Mouse (Mus musculus): ENCODE measurements around the gene Aup1. TPM values are rescaled to one million over a fixed set of nuclear protein-coding genes. Genes with fewer than 3 reads are reported as not detected.
A peak's percentile ranks its signal among the peaks of the same experiment; 100 is the strongest.

Aup1 gene
- polyA plus RNA-seq, 1 experiment from 2014 or later, result 148 TPM

GRCm38 (mm10) chr6:83077630-83078323 lies 23.5 kb downstream of the Aup1 start, which contains the start of gene Pcgf1:
Gene Pcgf1, plus strand, starts transcription at chr6:83077869.
- Histone ChIP-seq H3K9me3 (no peaks in the 10 kb centered on the region), H3K36me3 (replicated peaks) (peaks cover 30% of the 10 kb centered on the region), H3K4me3 (peak within 1 kb of the TSS; percentile 87), H3K4me1 (peaks cover 21% of the 10 kb centered on the region), H3K27me3 (replicated peaks; ENCODE audit: low read depth, poor library complexity, severe bottlenecking) (peaks cover 71% of the 10 kb centered on the region), H3K27ac (replicated peaks) (peak within 1 kb of the TSS; percentile 95)
- peak; percentile 81 for DNase-seq (ENCODE audit: low spot score)
- WGBS, result under 1% methylated on average over 54 of the region's 54 CpGs

GRCm38 (mm10) chr6:83078324-83078858 lies 24.1 kb downstream of the Aup1 start:
- H3K27me3 ChIP-seq (replicated peaks; ENCODE audit: low read depth, poor library complexity, severe bottlenecking), result peaks cover 71% of the 10 kb centered on the region

GRCm38 (mm10) chr6:83080210-83080609 lies 25.9 kb downstream of the Aup1 start:
- no peak overlapping the region for H3K27ac ChIP-seq (replicated peaks)
- H3K4me1 ChIP-seq, result peaks cover 41% of the 10 kb centered on the region
- H3K9me3 ChIP-seq, result no peaks in the 10 kb centered on the region
- H3K4me3 ChIP-seq, result no peak overlapping the region
- no peak for DNase-seq (ENCODE audit: low spot score)
- 96% methylated on average over 5 of the region's 5 CpGs for WGBS
- peaks cover 71% of the 10 kb centered on the region for H3K27me3 ChIP-seq (replicated peaks; ENCODE audit: low read depth, poor library complexity, severe bottlenecking)
- H3K36me3 ChIP-seq (replicated peaks), result peaks cover 32% of the 10 kb centered on the region

More at GRCm38 (mm10) chr6:83078324-83078858, 24.1 kb downstream of the Aup1 start:
- peak overlapping the region; percentile 87 for H3K4me3 ChIP-seq
- WGBS, result under 1% methylated on average over 46 of the region's 46 CpGs
- no peaks in the 10 kb centered on the region for H3K9me3 ChIP-seq
- H3K36me3 ChIP-seq (replicated peaks), result peaks cover 32% of the 10 kb centered on the region
- peaks cover 27% of the 10 kb centered on the region for H3K4me1 ChIP-seq
- DNase-seq (ENCODE audit: low spot score), result peak; percentile 99
- H3K27ac ChIP-seq (replicated peaks), result peak overlapping the region; percentile 95

GRCm38 (mm10) chr6:83083497-83083896 lies 29.2 kb downstream of the Aup1 start:
- Histone ChIP-seq H3K9me3 (no peaks in the 10 kb centered on the region), H3K27me3 (replicated peaks; ENCODE audit: low read depth, poor library complexity, severe bottlenecking) (peaks cover 79% of the 10 kb centered on the region), H3K27ac (replicated peaks) (0 out of 2 replicates have a peak overlapping the region, but pooled peaks have one; percentile 19), H3K36me3 (replicated peaks) (peaks cover 32% of the 10 kb centered on the region), H3K4me3 (no peak overlapping the region), H3K4me1 (peaks cover 58% of the 10 kb centered on the region)
- 11% methylated on average over 5 of the region's 5 CpGs for WGBS
- DNase-seq (ENCODE audit: low spot score), result no peak

- no peak for DNase-seq (ENCODE audit: low spot score)
- 3% methylated on average over 6 of the region's 6 CpGs for WGBS
Observed at GRCm38 (mm10) chr6:83084477-83084876, 30.2 kb downstream of the Aup1 start.

GRCm38 (mm10) chr6:83086121-83087035 lies 32.1 kb downstream of the Aup1 start, which contains the start of gene Lbx2:
Gene Lbx2, plus strand, starts transcription at chr6:83086367.
- Histone ChIP-seq H3K36me3 (replicated peaks) (peaks cover 16% of the 10 kb centered on the region), H3K27ac (replicated peaks) (no peak within 1 kb of the TSS), H3K9me3 (no peaks in the 10 kb centered on the region), H3K4me3 (peak within 1 kb of the TSS; percentile 49), H3K27me3 (replicated peaks; ENCODE audit: low read depth, poor library complexity, severe bottlenecking) (peaks cover 97% of the 10 kb centered on the region), H3K4me1 (peaks cover 47% of the 10 kb centered on the region)
- DNase-seq (ENCODE audit: low spot score), result peak; percentile 49
- 2% methylated on average over 42 of the region's 42 CpGs for WGBS

More at GRCm38 (mm10) chr6:83084477-83084876, 30.2 kb downstream of the Aup1 start:
- Histone ChIP-seq H3K36me3 (replicated peaks) (peaks cover 32% of the 10 kb centered on the region), H3K4me1 (peaks cover 49% of the 10 kb centered on the region), H3K9me3 (no peaks in the 10 kb centered on the region), H3K27ac (replicated peaks) (no peak overlapping the region), H3K27me3 (replicated peaks; ENCODE audit: low read depth, poor library complexity, severe bottlenecking) (peaks cover 88% of the 10 kb centered on the region), H3K4me3 (0 out of 2 replicates have a peak overlapping the region, but pooled peaks have one; percentile 9)

GRCm38 (mm10) chr6:83087205-83087925 lies 33.0 kb downstream of the Aup1 start:
- under 1% methylated on average over 47 of the region's 47 CpGs for WGBS
- Histone ChIP-seq H3K27ac (replicated peaks) (no peak overlapping the region), H3K9me3 (no peaks in the 10 kb centered on the region), H3K4me1 (peaks cover 47% of the 10 kb centered on the region), H3K27me3 (replicated peaks; ENCODE audit: low read depth, poor library complexity, severe bottlenecking) (peaks cover 97% of the 10 kb centered on the region), H3K4me3 (peak overlapping the region; percentile 49), H3K36me3 (replicated peaks) (peaks cover 6% of the 10 kb centered on the region)
- peak; percentile 57 for DNase-seq (ENCODE audit: low spot score)

- DNase-seq (ENCODE audit: low spot score), result no peak
- 3% methylated on average over 9 of the region's 9 CpGs for WGBS
- peaks cover 97% of the 10 kb centered on the region for H3K27me3 ChIP-seq (replicated peaks; ENCODE audit: low read depth, poor library complexity, severe bottlenecking)
- peaks cover 49% of the 10 kb centered on the region for H3K4me1 ChIP-seq
- H3K4me3 ChIP-seq, result peak overlapping the region; percentile 49
- H3K36me3 ChIP-seq (replicated peaks), result peaks cover under 1% of the 10 kb centered on the region; the same call in 1 of the 2 replicates
- no peaks in the 10 kb centered on the region for H3K9me3 ChIP-seq
- H3K27ac ChIP-seq (replicated peaks), result no peak overlapping the region
Observed at GRCm38 (mm10) chr6:83087926-83088260, 33.6 kb downstream of the Aup1 start.

- 0 out of 2 replicates have a peak, but pooled peaks cover 5% of the 10 kb centered on the region for H3K9me3 ChIP-seq
- peaks cover 12% of the 10 kb centered on the region for H3K4me1 ChIP-seq
- peaks cover 66% of the 10 kb centered on the region for H3K27me3 ChIP-seq (replicated peaks; ENCODE audit: low read depth, poor library complexity, severe bottlenecking)
- 45% methylated on average over 6 of the region's 6 CpGs for WGBS
- no peak for DNase-seq (ENCODE audit: low spot score)
- H3K36me3 ChIP-seq (replicated peaks), result no peaks in the 10 kb centered on the region
- no peak overlapping the region for H3K4me3 ChIP-seq
- no peak overlapping the region for H3K27ac ChIP-seq (replicated peaks)
Observed at GRCm38 (mm10) chr6:83092416-83093127, 38.3 kb downstream of the Aup1 start.

- no peak overlapping the region for H3K4me3 ChIP-seq
- H3K9me3 ChIP-seq, result 0 out of 2 replicates have a peak, but pooled peaks cover 5% of the 10 kb centered on the region
- WGBS, result 43% methylated on average over 6 of the region's 6 CpGs
- peaks cover 53% of the 10 kb centered on the region for H3K27me3 ChIP-seq (replicated peaks; ENCODE audit: low read depth, poor library complexity, severe bottlenecking)
- no peak for DNase-seq (ENCODE audit: low spot score)
- no peaks in the 10 kb centered on the region for H3K36me3 ChIP-seq (replicated peaks)
- H3K4me1 ChIP-seq, result peaks cover 6% of the 10 kb centered on the region
- no peak overlapping the region for H3K27ac ChIP-seq (replicated peaks)
Observed at GRCm38 (mm10) chr6:83095968-83096367, 41.6 kb downstream of the Aup1 start.

GRCm38 (mm10) chr6:83098411-83098810 lies 44.1 kb downstream of the Aup1 start:
- 73% methylated on average over 2 of the region's 2 CpGs for WGBS
- DNase-seq (ENCODE audit: low spot score), result no peak
- Histone ChIP-seq H3K27me3 (replicated peaks; ENCODE audit: low read depth, poor library complexity, severe bottlenecking) (peaks cover 45% of the 10 kb centered on the region), H3K36me3 (replicated peaks) (no peaks in the 10 kb centered on the region), H3K4me1 (peaks cover 24% of the 10 kb centered on the region), H3K4me3 (no peak overlapping the region), H3K9me3 (0 out of 2 replicates have a peak, but pooled peaks cover 5% of the 10 kb centered on the region), H3K27ac (replicated peaks) (no peak overlapping the region)

Measured in embryonic facial prominence, embryonic 10.5 days (tissue).